Mouse (Mus musculus) C2C12 (cell line): ENCODE measurements around the gene Akr1b7.
A peak's percentile ranks its signal among the peaks of the same experiment; 100 is the strongest.

Experiments used
- CEBPB ChIP-seq: IDR thresholded peaks from one replicate; pipeline ENCODE4 v1.6.1; 2011; ENCODE audit warnings: low read depth, mild to moderate bottlenecking, control low read depth, moderate library complexity
- CTCF ChIP-seq: IDR thresholded peaks from one replicate; pipeline ENCODE4 v1.5.1; 2011; ENCODE audit not compliant: control insufficient read depth, insufficient read depth, insufficient read length
- MYOD1 ChIP-seq: IDR thresholded peaks from one replicate; pipeline ENCODE4 v1.6.1; 2011; ENCODE audit warnings: low read depth; ENCODE audit not compliant: control insufficient read depth, insufficient read length
- USF1 ChIP-seq: IDR thresholded peaks from one replicate; pipeline ENCODE4 v1.6.1; 2011; ENCODE audit warnings: low read depth, mild to moderate bottlenecking, control low read depth, moderate library complexity

GRCm38 (mm10) chr6:34463582-34463981 lies 51.4 kb downstream of the Akr1b7 start:
- TF ChIP-seq CTCF (no peak), MYOD1 (no peak), CEBPB (peak; percentile 61), USF1 (no peak)
